10 mouse cellular contexts compared by ENCODE assay signal in genomic region chr8:122938170-122938569, GRCm38 (mm10).
DNase-seq lines count a peak whose midpoint lies in the region; ATAC-seq and TF ChIP-seq lines count a peak whose summit lies in the region.
"Had no signal": no experiment of that assay in that cellular context is flagged by ENCODE, and none has a peak within 500 bp of the region (broad histone marks: within the 10 kb centered on the region; RNA-seq: fewer than 3 reads in every experiment).

No protein-coding gene starts in this region.

- peaks cover 64% of the 10 kb centered on the region for H3K4me1 ChIP-seq in neural tube, embryonic 13.5 days (replicated peaks)
- H3K4me1 ChIP-seq in forebrain, embryonic 15.5 days = peaks cover 54% of the 10 kb centered on the region

- intact Hi-C loops in gastrocnemius, adult 2 months (cut with DNase I) = no loop called here
- intact Hi-C loops in gastrocnemius, postnatal 36 days (cut with DNase I) = no loop called here

- H3K27ac ChIP-seq in gastrocnemius, adult 2 months = peak overlapping the region; percentile 75
- H3K27ac ChIP-seq in neural tube, embryonic 13.5 days (replicated peaks) = 0 out of 2 replicates have a peak overlapping the region, but pooled peaks have one; percentile 4
- H3K27ac ChIP-seq in forebrain, embryonic 15.5 days (replicated peaks) = peak overlapping the region; percentile 71
- H3K27ac ChIP-seq: liver, embryonic 13.5 days had no signal

- WGBS in neural tube, embryonic 13.5 days = 61% methylated on average over 3 of the region's 3 CpGs
- 46% methylated on average over 3 of the region's 3 CpGs for WGBS in forebrain, embryonic 15.5 days

- no peaks in the 10 kb centered on the region for H3K36me3 ChIP-seq in neural tube, embryonic 13.5 days
- H3K36me3 ChIP-seq in forebrain, embryonic 15.5 days = no peaks in the 10 kb centered on the region

- no peak overlapping the region for H3K4me2 ChIP-seq in neural tube, embryonic 13.5 days
- no peak overlapping the region for H3K4me2 ChIP-seq in forebrain, embryonic 15.5 days (replicated peaks)
- H3K4me2 ChIP-seq: liver, embryonic 13.5 days had no signal

- H3K27me3 ChIP-seq in neural tube, embryonic 13.5 days = no peaks in the 10 kb centered on the region
- no peaks in the 10 kb centered on the region for H3K27me3 ChIP-seq in forebrain, embryonic 15.5 days
- H3K27me3 ChIP-seq: liver, embryonic 13.5 days had no signal

- DNase-seq in gastrocnemius, adult 2 months = no peak
- no peak for DNase-seq in gastrocnemius, postnatal 36 days
- DNase-seq in neural tube, embryonic 10.5 days (ENCODE audit: extremely low spot score, low spot score) = no peak
- DNase-seq in retina, embryonic 14.5 days (ENCODE audit: low spot score) = peak; percentile 41
- no peak for DNase-seq in right cerebral cortex, adult 2 months (ENCODE audit: low spot score in 2 of 2)
- DNase-seq: adrenal gland, postnatal 25 days; liver, embryonic 13.5 days had no signal

- H3K4me3 ChIP-seq in gastrocnemius, adult 2 months = no peak overlapping the region
- no peak overlapping the region for H3K4me3 ChIP-seq in neural tube, embryonic 13.5 days
- H3K4me3 ChIP-seq in forebrain, embryonic 15.5 days = no peak overlapping the region
- H3K4me3 ChIP-seq: liver, embryonic 13.5 days had no signal

- ATAC-seq in neural tube, embryonic 13.5 days (ENCODE audit: low read depth) = no peak
- ATAC-seq in forebrain, embryonic 15.5 days (replicated peaks) = 0 out of 2 replicates have a peak, but pooled peaks have one; percentile 29
- no peak for ATAC-seq in monocyte, adult 5-6 weeks (replicated peaks; ENCODE audit: insufficient number of reproducible peaks, low FRiP score, low TSS enrichment, poor library complexity, severe bottlenecking)

- no peak for TF ChIP-seq CTCF in gastrocnemius, adult 2 months (IDR thresholded peaks at IDR 0.05)

- H3K9ac ChIP-seq in neural tube, embryonic 13.5 days = no peak overlapping the region
- H3K9ac ChIP-seq in forebrain, embryonic 15.5 days (replicated peaks) = no peak overlapping the region
- H3K9ac ChIP-seq: liver, embryonic 13.5 days had no signal

- H3K9me3 ChIP-seq in neural tube, embryonic 13.5 days = no peaks in the 10 kb centered on the region
- no peaks in the 10 kb centered on the region for H3K9me3 ChIP-seq in forebrain, embryonic 15.5 days
- H3K9me3 ChIP-seq: liver, embryonic 13.5 days had no signal

Comparison
In these comparisons a context has a peak if more than half of its experiments do, and no peak if none do; other contexts are left out.
1. H3K27ac ChIP-seq: peak in every context shown above with its lines; median percentile 75 in gastrocnemius, adult 2 months; 71 in forebrain, embryonic 15.5 days; 4 in neural tube, embryonic 13.5 days.